Mouse (Mus musculus) MEL (cell line): Measurements from ENCODE around the gene Mr1.

Source experiments
- CHD2 ChIP-seq: IDR thresholded peaks from 2 replicates; pipeline ENCODE4 v1.6.1; 2011; ENCODE audit warnings: low read length, improper control_type of control experiment
- CTCF ChIP-seq, 3 experiments: IDR thresholded peaks in 2 of 3; conservative IDR thresholded peaks in 1 of 3; 2 replicates each; pipeline ENCODE4 v1.5.1; 2011 to 2012; ENCODE audit warnings: low read length in 3 of 3, low read depth in 2 of 3, mild to moderate bottlenecking in 2 of 3, improper control_type of control experiment in 1 of 3, inconsistent platforms in 1 of 3, mixed read lengths in 1 of 3, moderate library complexity in 1 of 3; ENCODE audit not compliant: control insufficient read depth in 1 of 3, insufficient read depth in 1 of 3, poor library complexity in 1 of 3, severe bottlenecking in 1 of 3
- E2F4 ChIP-seq: IDR thresholded peaks from 2 replicates; pipeline ENCODE4 v1.6.1; 2011; ENCODE audit warnings: low read depth, low read length, improper control_type of control experiment, borderline replicate concordance
- MEF2A ChIP-seq: IDR thresholded peaks from 2 replicates; pipeline ENCODE4 v1.6.1; 2014; ENCODE audit warnings: low read depth, mild to moderate bottlenecking, inconsistent platforms, low read length, improper control_type of control experiment; ENCODE audit not compliant: poor library complexity, insufficient replicate concordance, severe bottlenecking; ENCODE audit errors: extremely low read depth
- ZNF384 ChIP-seq: IDR thresholded peaks from 2 replicates; pipeline ENCODE4 v1.6.1; 2012; ENCODE audit warnings: low read depth, mild to moderate bottlenecking, inconsistent platforms, low read length, improper control_type of control experiment

- TF ChIP-seq CHD2 (no peak), E2F4 (no peak), CTCF (IDR thresholded peaks at IDR 0.05 in 2 of 3, conservative IDR thresholded peaks at IDR 0.05 in 1 of 3; ENCODE audit: control insufficient read depth in 1 of 3, insufficient read depth in 1 of 3, low read depth in 2 of 3, low read length in 3 of 3, poor library complexity in 1 of 3, severe bottlenecking in 1 of 3) (no peak), ZNF384 (no peak), MEF2A (no peak)
Observed at GRCm38 (mm10) chr1:155077675-155078074, 68.9 kb downstream of the Mr1 start.
